Mouse (Mus musculus) ES-CJ7 (cell line): ENCODE data around the gene Olfr1411.

Experiments
- DNase-seq: peaks from one replicate; pipeline ENCODE4 v3.0.0; 2011; ENCODE audit warnings: low read depth, low spot score

The Olfr1411 gene

DNA sequence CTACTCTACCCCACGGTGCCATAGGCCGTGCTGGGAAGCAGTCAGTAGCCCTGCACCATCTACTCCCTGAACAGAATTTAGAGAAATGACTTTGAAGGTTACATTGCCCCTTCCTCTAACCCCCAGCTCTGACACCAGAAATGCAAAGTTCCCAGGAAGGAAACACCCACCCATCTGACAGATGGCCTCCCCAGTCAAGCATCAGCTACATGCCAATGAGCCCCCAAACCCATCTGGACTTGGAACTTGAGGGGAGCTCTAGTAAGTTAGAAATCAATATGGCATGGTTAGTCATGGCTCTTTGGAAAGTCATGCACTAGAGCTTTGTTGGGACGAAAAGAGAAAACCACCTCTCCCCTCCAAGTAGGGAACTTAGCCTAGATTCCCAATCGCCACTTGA, 44.5 kb downstream of the Olfr1411 start:
- no peak for DNase-seq

GRCm38 (mm10) chr1:92640393-92640792, 46.2 kb downstream of the Olfr1411 start:
- DNase-seq: no peak

DNA sequence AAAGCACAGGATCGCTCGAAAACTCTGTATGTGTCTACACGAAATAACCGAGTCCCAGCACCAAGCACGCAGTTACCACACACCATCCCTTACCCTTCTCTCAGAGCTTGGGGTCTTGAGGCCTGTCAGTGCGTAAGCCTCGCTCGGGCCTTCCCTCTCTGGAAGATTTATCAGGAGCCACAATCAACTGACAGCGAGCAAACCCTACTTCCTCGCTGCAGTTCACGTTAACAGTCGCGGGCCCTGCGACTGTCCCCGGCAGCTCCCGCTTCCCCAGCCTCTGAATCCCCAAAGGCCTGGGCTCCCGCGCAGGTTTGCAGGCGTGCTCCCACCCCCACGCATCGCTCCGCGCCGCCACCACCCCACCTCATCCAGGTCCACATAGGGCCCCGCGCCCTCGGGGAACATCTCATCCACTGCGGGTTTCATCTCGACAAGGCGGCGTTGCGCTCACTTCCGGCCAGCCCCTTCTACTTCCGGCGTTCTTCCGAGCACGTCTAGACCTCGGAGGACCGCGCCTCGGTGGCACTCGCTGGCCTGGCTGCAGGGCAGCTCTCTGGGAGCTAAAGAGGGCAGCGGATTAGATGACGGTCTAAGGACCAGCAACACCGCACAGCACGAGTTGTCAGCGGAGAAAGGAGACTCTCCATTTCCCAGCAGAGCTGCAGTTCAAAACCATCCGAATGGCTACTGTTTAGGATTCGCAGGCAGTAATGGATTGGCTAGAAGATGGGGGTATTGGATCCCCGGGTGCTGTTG, 47.5 kb downstream of the Olfr1411 start, which contains the start of gene Cops9:
TSS of gene Cops9 (minus strand) at position 472 of the 759 bp plus-strand sequence.
- peak; percentile 90 for DNase-seq

DNA sequence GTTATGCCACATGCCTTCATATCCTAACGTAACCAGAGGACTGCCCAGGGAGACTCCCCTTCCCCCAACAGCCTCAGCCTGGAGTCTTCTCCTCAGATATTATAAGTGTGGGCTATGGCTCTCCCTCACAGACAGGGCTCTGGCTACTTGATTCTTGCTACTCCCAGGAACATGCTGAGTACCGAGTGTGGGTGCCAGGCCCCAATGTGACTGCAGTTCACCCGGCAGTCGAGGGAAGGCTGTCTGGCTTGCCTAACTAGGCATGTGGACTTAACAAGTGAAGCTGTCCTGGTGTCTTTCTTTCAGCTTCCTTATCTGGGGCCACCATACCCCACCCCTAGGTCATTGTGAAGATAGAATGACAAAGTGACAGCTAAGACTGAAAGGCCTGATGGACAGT, 49.5 kb downstream of the Olfr1411 start:
- no peak for DNase-seq

- DNase-seq: no peak
Measured at GRCm38 (mm10) chr1:92644916-92645315, 50.7 kb downstream of the Olfr1411 start.

DNA sequence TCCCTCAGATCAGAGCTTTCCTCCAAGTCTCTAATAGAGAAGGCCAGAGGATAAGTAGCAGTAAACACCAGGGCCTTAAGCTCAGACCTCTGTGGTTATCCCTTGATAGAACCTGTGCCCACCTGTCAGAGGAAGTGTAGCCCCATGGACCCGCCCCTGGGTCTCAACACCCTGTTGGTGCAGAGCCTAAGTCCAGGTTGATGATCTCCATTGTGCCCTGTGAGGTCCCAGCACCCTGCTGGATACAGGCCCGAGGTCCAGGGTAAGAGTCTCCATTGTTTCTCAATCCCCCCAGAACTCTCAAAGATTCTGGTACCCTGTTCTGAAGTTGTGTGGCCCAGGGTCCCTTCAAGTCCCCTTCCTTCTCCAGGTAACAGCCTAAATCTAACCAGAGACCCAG, 51.9 kb downstream of the Olfr1411 start:
- no peak for DNase-seq

GRCm38 (mm10) chr1:92646601-92647000, 52.4 kb downstream of the Olfr1411 start:
- no peak for DNase-seq

DNA sequence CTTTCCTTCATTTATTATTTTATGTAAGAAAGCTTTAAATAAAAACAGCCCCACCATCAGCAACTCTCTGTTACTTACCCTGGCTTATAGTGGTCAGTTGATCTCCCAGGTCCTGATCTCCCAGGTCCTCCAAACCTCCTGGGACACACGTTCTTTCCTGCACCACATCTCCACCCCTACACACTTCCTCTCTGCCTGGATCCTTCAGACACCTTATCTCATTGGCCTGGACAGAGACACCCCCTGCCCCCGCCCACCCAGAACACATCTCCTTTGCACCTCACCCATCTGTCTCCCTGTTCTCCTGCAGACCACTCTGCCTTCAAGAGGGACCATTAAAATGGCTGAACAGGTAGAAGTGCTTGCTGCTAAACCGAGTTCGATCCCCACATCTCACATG, 52.8 kb downstream of the Olfr1411 start:
- no peak for DNase-seq
